Mouse (Mus musculus) lung, postnatal 0 days (tissue): ENCODE results near the gene Olfr314.

Source experiments
- CTCF ChIP-seq: IDR thresholded peaks from 2 replicates; pipeline ENCODE4 v1.5.1; 2016; ENCODE audit warnings: antibody characterized with exemption, mild to moderate bottlenecking
- EP300 ChIP-seq: IDR thresholded peaks from 2 replicates; pipeline ENCODE4 v1.6.1; 2016; ENCODE audit warnings: antibody characterized with exemption, mild to moderate bottlenecking, control low read depth

GRCm38 (mm10) chr11:58796850-58797249 lies 14.1 kb downstream of the Olfr314 start:
- no peak for TF ChIP-seq CTCF
- no peak for TF ChIP-seq EP300
